Mouse (Mus musculus) cerebellum, adult (tissue): Measurements from ENCODE around the gene Zic5.
"Not testable (repeated sequence)": the region's sequence is repeated elsewhere in the genome, so short reads cannot be mapped to it uniquely, and the experiment has no call there.

Experiments used
- ATAC-seq: cut with Nextera tagmentation; 2 replicates; pipeline ENCODE4 v1.9.2; 2017; ENCODE audit warnings: mild to moderate bottlenecking, moderate library complexity, mixed read lengths; ENCODE audit not compliant: insufficient number of reproducible peaks, low FRiP score, low TSS enrichment

Gene Zic5

GRCm38 (mm10) chr14:122466756-122467362 is 1.4 kb upstream of the Zic5 start:
- no peak for ATAC-seq

GRCm38 (mm10) chr14:122465931-122466490 is 534 bp upstream of the Zic5 start:
- ATAC-seq, result no peak

- no peak for ATAC-seq
Measured at GRCm38 (mm10) chr14:122464351-122464762, 1.1 kb downstream of the Zic5 start.

GRCm38 (mm10) chr14:122463734-122464341 is 1.6 kb downstream of the Zic5 start:
- ATAC-seq, result peak; percentile 36; the same call in 1 of the 2 replicates

- ATAC-seq, result no peak
Measured at GRCm38 (mm10) chr14:122463080-122463691, 2.3 kb downstream of the Zic5 start.

- no peak for ATAC-seq
Measured at GRCm38 (mm10) chr14:122462689-122463079, 2.8 kb downstream of the Zic5 start.

- no peak for ATAC-seq
Measured at GRCm38 (mm10) chr14:122461966-122462365, 3.5 kb downstream of the Zic5 start.

GRCm38 (mm10) chr14:122461500-122461899 is 4.0 kb downstream of the Zic5 start:
- ATAC-seq, result no peak

GRCm38 (mm10) chr14:122460226-122460625 is 5.3 kb downstream of the Zic5 start:
- ATAC-seq, result no peak

- no peak for ATAC-seq
Measured at GRCm38 (mm10) chr14:122459776-122460175, 5.7 kb downstream of the Zic5 start.

GRCm38 (mm10) chr14:122459332-122459731 is 6.1 kb downstream of the Zic5 start:
- not testable (repeated sequence) for ATAC-seq

- no peak for ATAC-seq
Measured at GRCm38 (mm10) chr14:122455562-122455958, 9.9 kb downstream of the Zic5 start.

- no peak for ATAC-seq
Measured at GRCm38 (mm10) chr14:122454901-122455561, 10.4 kb downstream of the Zic5 start.

GRCm38 (mm10) chr14:122453996-122454738 is 11.3 kb downstream of the Zic5 start:
- no peak for ATAC-seq

GRCm38 (mm10) chr14:122453388-122453995 is 12.0 kb downstream of the Zic5 start:
- ATAC-seq, result no peak

- no peak for ATAC-seq
Measured at GRCm38 (mm10) chr14:122452701-122453387, 12.6 kb downstream of the Zic5 start.

- no peak for ATAC-seq
Measured at GRCm38 (mm10) chr14:122451551-122452145, 13.8 kb downstream of the Zic5 start.

GRCm38 (mm10) chr14:122450496-122451382 is 14.7 kb downstream of the Zic5 start, which contains the start of gene Gm5089:
TSS of gene Gm5089 (minus strand) at chr14:122451115.
- no peak for ATAC-seq
